Mouse (Mus musculus): ENCODE measurements around the gene Lpar2. TPM values are rescaled to one million over a fixed set of nuclear protein-coding genes. Genes with fewer than 3 reads are reported as not detected.

Lpar2 gene
- 6.6 and 8.9 TPM in 2 replicates for polyA plus RNA-seq (2012; rRNA removed)

DNA sequence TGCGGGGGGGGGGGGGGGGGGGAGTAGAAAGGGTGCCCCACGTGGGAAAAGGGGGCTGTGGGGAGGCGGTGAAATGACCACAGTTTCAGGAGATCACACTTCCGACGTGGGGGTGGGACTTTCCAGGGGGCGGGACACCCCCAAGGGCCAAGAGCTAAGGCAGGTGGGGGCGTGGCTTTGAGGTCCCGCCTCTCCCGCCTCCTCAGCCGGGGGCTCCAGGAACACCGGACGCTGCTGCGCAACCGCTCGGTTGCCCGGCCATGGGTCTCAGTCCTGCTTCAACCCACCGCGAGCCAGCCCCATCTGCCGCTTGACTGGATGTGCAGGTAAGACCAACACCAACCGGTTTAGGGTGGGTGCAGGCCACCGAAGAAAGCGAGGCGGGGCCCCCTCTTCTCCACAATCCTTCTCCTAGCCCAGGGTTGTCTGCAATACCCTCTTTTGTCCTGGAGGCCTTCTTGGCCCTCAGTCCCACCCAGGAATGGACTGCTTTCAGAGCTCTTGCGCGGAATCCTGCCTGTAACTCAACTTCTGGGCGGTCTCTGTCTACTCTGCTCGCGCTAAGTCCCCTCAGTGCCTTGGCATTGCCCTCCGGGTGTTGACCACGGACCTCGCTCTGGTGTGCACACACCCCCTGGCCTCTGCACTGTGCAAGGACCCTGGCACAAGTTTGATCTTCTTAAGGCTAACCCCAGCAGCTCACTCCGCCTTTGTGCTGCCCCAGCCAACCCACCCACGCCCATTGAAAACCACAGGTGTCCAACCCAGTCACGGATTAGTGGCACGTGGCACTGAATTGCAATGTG, at the start of gene Lpar2:
TSS of gene Lpar2 (plus strand) at position 44 of the 806 bp plus-strand sequence.
- peak within 1 kb of the TSS; percentile 66 for H3K27ac ChIP-seq (ENCODE audit: insufficient read depth, low read length)
- 4% methylated on average over 27 of the region's 35 CpGs for WGBS
- TF ChIP-seq POLR2A (IDR thresholded peaks at IDR 0.05; ENCODE audit: low read depth, low read length): peak; percentile 36; the same call in 1 of the 2 replicates
- no peak for TF ChIP-seq CTCF (IDR thresholded peaks at IDR 0.05; ENCODE audit: extremely low read depth, insufficient read depth, insufficient read length, insufficient replicate concordance)
- H3K36me3 ChIP-seq (ENCODE audit: control insufficient read depth, insufficient read depth, low read length): peaks cover 14% of the 10 kb centered on the region
- peaks cover 15% of the 10 kb centered on the region for H3K4me1 ChIP-seq (ENCODE audit: control insufficient read depth, insufficient read depth, insufficient read length)
- DNase-seq (ENCODE audit: low read depth in 1 of 2, low spot score in 2 of 2): peak; percentile 45 to 78
- no peaks in the 10 kb centered on the region for H3K27me3 ChIP-seq (ENCODE audit: control insufficient read depth, insufficient read depth, low read length)
- peak within 1 kb of the TSS; percentile 92 for H3K4me3 ChIP-seq (ENCODE audit: extremely low read depth, insufficient read depth, insufficient read length)

GRCm38 (mm10) chr8:69774503-69775148, 47.6 kb upstream of the Lpar2 start, which contains the start of gene Gm20422:
Gene Gm20422 (minus strand): TSS chr8:69774886.
- DNase-seq (ENCODE audit: low read depth in 1 of 2, low spot score in 2 of 2): peak; percentile 86 to 97
- Histone ChIP-seq H3K4me1 (ENCODE audit: control insufficient read depth, insufficient read depth, insufficient read length) (peaks cover 2% of the 10 kb centered on the region; the same call in 1 of the 2 replicates), H3K27ac (ENCODE audit: insufficient read depth, low read length) (peak within 1 kb of the TSS; percentile 100), H3K36me3 (ENCODE audit: control insufficient read depth, insufficient read depth, low read length) (no peaks in the 10 kb centered on the region), H3K27me3 (ENCODE audit: control insufficient read depth, insufficient read depth, low read length) (no peaks in the 10 kb centered on the region), H3K4me3 (ENCODE audit: extremely low read depth, insufficient read depth, insufficient read length) (peak within 1 kb of the TSS; percentile 98)
- no peak for TF ChIP-seq CTCF (IDR thresholded peaks at IDR 0.05; ENCODE audit: extremely low read depth, insufficient read depth, insufficient read length, insufficient replicate concordance)
- peak; percentile 73 for TF ChIP-seq POLR2A (IDR thresholded peaks at IDR 0.05; ENCODE audit: low read depth, low read length)
- WGBS: under 1% methylated on average over 38 of the region's 41 CpGs

GRCm38 (mm10) chr8:69775149-69775534, 47.1 kb upstream of the Lpar2 start:
- no peaks in the 10 kb centered on the region for H3K27me3 ChIP-seq (ENCODE audit: control insufficient read depth, insufficient read depth, low read length)
- DNase-seq (ENCODE audit: low read depth in 1 of 2, low spot score in 2 of 2): no peak
- H3K4me3 ChIP-seq (ENCODE audit: extremely low read depth, insufficient read depth, insufficient read length): no peak overlapping the region; the same call in 1 of the 2 replicates
- no peaks in the 10 kb centered on the region for H3K36me3 ChIP-seq (ENCODE audit: control insufficient read depth, insufficient read depth, low read length)
- 40% methylated on average over 2 of the region's 2 CpGs for WGBS
- TF ChIP-seq POLR2A (IDR thresholded peaks at IDR 0.05; ENCODE audit: low read depth, low read length) (no peak), CTCF (IDR thresholded peaks at IDR 0.05; ENCODE audit: extremely low read depth, insufficient read depth, insufficient read length, insufficient replicate concordance) (no peak)
- H3K4me1 ChIP-seq (ENCODE audit: control insufficient read depth, insufficient read depth, insufficient read length): peaks cover 2% of the 10 kb centered on the region; the same call in 1 of the 2 replicates
- H3K27ac ChIP-seq (ENCODE audit: insufficient read depth, low read length): peak overlapping the region; percentile 58

DNA sequence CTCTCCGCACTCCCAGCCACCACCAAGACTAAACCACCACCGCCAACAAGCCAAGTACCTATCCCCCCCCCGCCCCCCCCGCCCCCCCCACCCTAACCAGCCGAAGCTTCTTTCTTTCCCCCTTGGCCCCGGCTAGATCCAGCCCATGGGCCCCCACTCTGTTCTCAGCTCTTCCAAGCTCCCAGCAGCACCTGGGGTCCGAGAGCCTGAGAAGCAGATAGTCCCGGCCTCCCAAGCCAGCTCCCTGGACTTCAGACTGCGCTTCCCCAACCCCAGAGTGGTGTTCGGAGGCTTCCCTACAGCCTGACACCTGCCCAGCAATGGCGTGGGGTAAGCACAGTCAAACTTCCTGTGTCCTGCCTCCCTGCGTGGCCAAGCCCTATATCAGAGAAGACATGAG, 45.1 kb upstream of the Lpar2 start:
- no peaks in the 10 kb centered on the region for H3K36me3 ChIP-seq (ENCODE audit: control insufficient read depth, insufficient read depth, low read length)
- WGBS: 91% methylated on average over 11 of the region's 12 CpGs
- no peak overlapping the region for H3K27ac ChIP-seq (ENCODE audit: insufficient read depth, low read length)
- TF ChIP-seq CTCF (IDR thresholded peaks at IDR 0.05; ENCODE audit: extremely low read depth, insufficient read depth, insufficient read length, insufficient replicate concordance) (no peak), POLR2A (IDR thresholded peaks at IDR 0.05; ENCODE audit: low read depth, low read length) (no peak)
- no peaks in the 10 kb centered on the region for H3K27me3 ChIP-seq (ENCODE audit: control insufficient read depth, insufficient read depth, low read length)
- H3K4me3 ChIP-seq (ENCODE audit: extremely low read depth, insufficient read depth, insufficient read length): no peak overlapping the region
- DNase-seq (ENCODE audit: low read depth in 1 of 2, low spot score in 2 of 2): no peak
- H3K4me1 ChIP-seq (ENCODE audit: control insufficient read depth, insufficient read depth, insufficient read length): peaks cover 2% of the 10 kb centered on the region; the same call in 1 of the 2 replicates

- WGBS: 70% methylated on average over 5 of the region's 5 CpGs
- 0 out of 2 replicates have a peak, but pooled peaks cover 2% of the 10 kb centered on the region for H3K36me3 ChIP-seq (ENCODE audit: control insufficient read depth, insufficient read depth, low read length)
- H3K4me1 ChIP-seq (ENCODE audit: control insufficient read depth, insufficient read depth, insufficient read length): peaks cover 6% of the 10 kb centered on the region
- H3K27ac ChIP-seq (ENCODE audit: insufficient read depth, low read length): no peak overlapping the region
- H3K27me3 ChIP-seq (ENCODE audit: control insufficient read depth, insufficient read depth, low read length): no peaks in the 10 kb centered on the region
- H3K4me3 ChIP-seq (ENCODE audit: extremely low read depth, insufficient read depth, insufficient read length): no peak overlapping the region
- TF ChIP-seq POLR2A (IDR thresholded peaks at IDR 0.05; ENCODE audit: low read depth, low read length): no peak
- TF ChIP-seq CTCF (IDR thresholded peaks at IDR 0.05; ENCODE audit: extremely low read depth, insufficient read depth, insufficient read length, insufficient replicate concordance): no peak
- DNase-seq (ENCODE audit: low read depth in 1 of 2, low spot score in 2 of 2): no peak
Observed at GRCm38 (mm10) chr8:69789105-69789504, 33.1 kb upstream of the Lpar2 start.

DNA sequence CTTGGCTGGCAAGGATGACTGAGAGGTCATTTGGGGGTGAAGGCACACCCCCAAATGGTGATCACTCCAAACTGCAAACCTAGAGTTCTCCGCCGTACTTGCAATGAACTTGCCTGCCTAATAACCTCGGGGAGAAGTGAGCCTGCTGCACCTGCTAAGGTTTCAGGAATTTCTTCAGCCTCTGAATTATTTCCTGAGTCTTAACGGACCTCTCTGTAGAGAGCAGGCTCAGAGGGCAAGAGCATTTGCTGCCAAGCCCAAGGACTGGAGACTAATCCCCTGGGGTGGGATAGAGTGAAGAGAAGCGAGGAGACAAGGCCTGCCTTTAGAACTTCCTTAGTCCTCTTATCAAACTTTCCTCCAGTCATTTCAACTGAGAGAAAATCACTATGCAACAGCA, 32.5 kb upstream of the Lpar2 start:
- peaks cover 6% of the 10 kb centered on the region for H3K4me1 ChIP-seq (ENCODE audit: control insufficient read depth, insufficient read depth, insufficient read length)
- H3K27ac ChIP-seq (ENCODE audit: insufficient read depth, low read length): no peak overlapping the region
- H3K36me3 ChIP-seq (ENCODE audit: control insufficient read depth, insufficient read depth, low read length): peaks cover 5% of the 10 kb centered on the region; the same call in 1 of the 2 replicates
- no peak overlapping the region for H3K4me3 ChIP-seq (ENCODE audit: extremely low read depth, insufficient read depth, insufficient read length)
- no peaks in the 10 kb centered on the region for H3K27me3 ChIP-seq (ENCODE audit: control insufficient read depth, insufficient read depth, low read length)
- 64% methylated on average over 5 of the region's 5 CpGs for WGBS
- TF ChIP-seq POLR2A (IDR thresholded peaks at IDR 0.05; ENCODE audit: low read depth, low read length) (no peak), CTCF (IDR thresholded peaks at IDR 0.05; ENCODE audit: extremely low read depth, insufficient read depth, insufficient read length, insufficient replicate concordance) (no peak)
- DNase-seq (ENCODE audit: low read depth in 1 of 2, low spot score in 2 of 2): no peak
